Mouse (Mus musculus) left cerebral cortex, postnatal 14 days (tissue): ENCODE measurements around the gene Rbms2. TPM values are rescaled to one million over a fixed set of nuclear protein-coding genes. Genes with fewer than 3 reads are reported as not detected.

Experiments used
- DNase-seq, 2 experiments: peaks; one replicate each; pipeline ENCODE4 v3.0.0; 2021 to 2022; ENCODE audit warnings: low spot score in 2 of 2, mixed read lengths in 1 of 2
- intact Hi-C: fragments of 180-260 bp; cut with DNase I; formaldehyde crosslinking; loops from one replicate; pipeline ENCODE4 v1.15.1; 2025
- total RNA-seq, 2 experiments: library from RNA; stranded (reverse); gene quantifications; 2 replicates each; pipeline ENCODE4 v1.2.3; 2021

Gene Rbms2
- total RNA-seq, 2 experiments from 2014 or later = 9.2 to 10.8 TPM

- intact Hi-C loops = no loop called here
Measured at GRCm38 (mm10) chr10:128149592-128149991, 30.5 kb downstream of the Rbms2 start.

DNA sequence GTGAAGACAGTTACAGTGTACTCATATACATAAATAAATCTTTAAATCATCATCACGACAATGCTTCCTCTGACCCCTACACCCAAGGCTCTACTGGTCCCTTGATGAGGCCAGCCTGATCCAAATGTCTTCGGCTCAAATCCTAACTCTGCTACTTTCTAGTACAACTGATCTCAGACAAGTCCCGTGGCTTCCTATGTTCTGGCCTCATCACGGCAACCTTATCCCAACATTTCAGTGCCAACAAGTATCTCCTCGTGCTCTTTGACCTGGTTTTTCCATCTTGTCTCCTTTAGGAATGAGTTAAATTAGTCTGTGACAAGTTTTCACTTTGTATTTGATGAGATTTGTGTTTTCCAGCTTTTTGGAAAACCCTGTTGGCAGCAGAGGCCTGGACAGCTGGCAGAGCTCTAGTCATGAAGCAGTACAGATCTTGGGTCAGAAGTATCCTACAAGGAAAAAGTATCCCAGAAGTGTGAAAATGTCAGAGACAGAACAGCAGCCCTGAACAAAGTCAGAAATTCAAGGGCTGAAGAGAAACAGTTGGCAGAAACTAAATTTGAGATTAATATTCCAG lies 31.2 kb downstream of the Rbms2 start:
- DNase-seq = no peak
- intact Hi-C loops = no loop called here

More at GRCm38 (mm10) chr10:128149592-128149991, 30.5 kb downstream of the Rbms2 start:
- no peak for DNase-seq

DNA sequence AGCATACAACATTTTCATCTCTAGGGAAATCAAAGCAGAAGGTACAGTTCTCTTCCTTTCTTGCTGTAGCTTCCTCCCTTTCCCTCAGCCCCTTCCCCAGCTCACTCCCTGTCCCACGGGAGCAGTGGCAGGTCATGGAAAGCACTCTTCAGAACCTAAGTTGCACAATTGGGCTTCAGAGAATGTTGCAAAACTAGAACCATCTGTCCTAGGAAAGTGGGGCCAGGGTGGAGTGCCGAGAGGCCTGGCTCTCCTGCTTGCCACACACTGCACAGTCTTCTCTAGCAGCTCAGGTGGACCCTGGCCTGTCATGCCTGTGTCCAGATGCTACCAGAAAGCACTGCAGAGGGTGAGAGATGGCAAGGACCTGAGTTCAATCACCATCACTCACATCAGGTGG lies 35.1 kb downstream of the Rbms2 start:
- DNase-seq = no peak
- intact Hi-C loops = no loop called here

DNA sequence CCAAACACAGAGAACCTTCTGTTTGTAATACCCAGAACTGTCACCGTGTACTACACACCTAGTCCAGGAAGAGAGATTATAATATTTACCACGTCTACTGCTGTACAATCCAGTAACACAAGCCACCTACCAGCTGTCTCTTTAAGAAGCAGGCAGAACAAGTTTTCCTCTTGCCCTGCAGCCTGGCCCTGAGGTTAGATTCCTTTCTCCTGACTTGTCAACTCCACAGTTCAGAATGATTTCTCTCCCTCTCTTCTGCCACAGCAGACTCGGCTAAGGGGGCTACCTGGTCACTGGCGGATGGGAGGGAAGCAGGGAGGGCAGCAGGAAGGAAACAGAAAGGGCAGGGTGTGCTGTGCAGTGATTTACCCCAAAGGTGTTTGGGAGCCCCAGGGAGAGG lies 36.4 kb downstream of the Rbms2 start:
- intact Hi-C loops = no loop called here

GRCm38 (mm10) chr10:128142165-128142564 lies 37.9 kb downstream of the Rbms2 start:
- intact Hi-C loops = no loop called here
- DNase-seq = no peak

More for the DNA sequence above, 36.4 kb downstream of the Rbms2 start:
- DNase-seq = no peak

- DNase-seq = peak; percentile 46 to 57
- intact Hi-C loops = loop anchor here (2.0 kb wide), 1 partner anchor 46 kb away; no protein-coding TSS in a partner anchor
Measured at GRCm38 (mm10) chr10:128140236-128140952, 39.7 kb downstream of the Rbms2 start.

DNA sequence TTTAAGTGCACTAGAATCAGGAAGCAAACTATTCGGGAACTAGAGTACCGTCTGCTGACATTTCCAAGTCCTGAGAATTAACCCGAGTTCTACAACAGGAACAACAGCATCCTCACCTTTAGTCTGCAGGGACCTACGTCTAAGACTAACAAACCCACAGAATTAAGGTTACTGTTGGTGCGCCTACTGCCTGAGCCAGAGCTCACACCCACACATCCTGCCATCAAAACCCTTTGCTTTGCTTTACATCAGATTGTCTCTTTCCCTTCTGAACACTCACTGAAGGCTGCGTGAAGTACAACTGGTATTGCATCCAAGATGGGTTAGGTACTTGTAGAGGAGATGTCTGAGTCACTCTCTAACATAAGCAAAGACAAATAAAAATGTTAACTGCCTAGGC lies 44.7 kb downstream of the Rbms2 start:
- DNase-seq = peak in 1 of 2 experiments; percentile 38

DNA sequence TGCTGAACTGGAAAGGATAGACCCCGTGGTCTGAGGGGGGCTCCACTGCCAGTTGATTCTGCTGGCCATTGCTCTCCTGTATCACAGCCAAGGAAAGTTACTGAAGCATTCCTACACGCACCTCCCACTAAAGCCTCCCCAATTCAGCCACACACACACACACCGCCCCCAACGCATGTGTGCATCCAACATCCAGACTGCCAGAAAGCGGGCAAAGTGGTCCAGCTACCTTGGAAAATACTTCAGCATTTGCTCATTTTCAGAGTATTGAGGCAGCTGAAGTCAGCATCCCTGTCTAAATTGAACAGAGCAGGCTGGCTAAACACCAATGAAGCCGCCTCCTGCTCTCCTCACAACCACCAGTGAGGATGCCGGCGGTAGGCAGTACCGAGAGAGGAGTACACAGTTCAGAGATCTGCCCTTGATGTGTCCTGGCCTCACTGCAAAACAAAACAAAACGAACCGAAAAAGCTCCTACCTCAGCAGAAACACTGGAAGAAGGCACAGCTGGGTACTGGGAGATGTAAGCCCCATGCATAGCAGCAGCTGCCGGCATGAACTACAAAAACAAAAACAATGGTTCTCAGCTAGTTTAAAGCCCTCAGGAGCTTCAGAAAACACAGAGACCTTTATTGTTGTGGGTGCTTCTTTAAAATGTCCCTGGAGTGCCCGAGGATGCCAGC lies 46.3 kb downstream of the Rbms2 start:
- DNase-seq = peak; percentile 65
- intact Hi-C loops = loop anchor here (5.0 kb wide), 1 partner anchor 36 kb away; no protein-coding TSS in a partner anchor

More for the DNA sequence above, 44.7 kb downstream of the Rbms2 start:
- intact Hi-C loops = no loop called here

DNA sequence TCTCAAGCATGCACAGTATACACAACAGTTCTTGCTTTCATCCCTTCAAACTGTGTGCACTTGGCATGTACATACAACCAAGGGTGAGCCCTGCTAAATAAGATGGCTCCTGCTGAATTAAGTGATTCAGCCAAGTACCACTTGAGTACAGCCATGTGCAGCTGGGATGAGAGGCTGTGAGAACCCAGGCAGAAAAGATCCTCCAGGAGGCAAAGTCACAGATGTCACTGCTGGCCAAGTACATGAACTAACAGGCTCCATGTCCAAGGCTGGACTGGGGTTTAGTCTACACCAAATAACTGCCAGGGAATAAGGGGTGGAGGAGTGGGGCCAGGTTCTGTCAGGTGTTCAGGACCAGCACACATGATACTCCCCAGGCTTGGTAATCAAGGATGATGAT lies 48.3 kb downstream of the Rbms2 start:
- intact Hi-C loops = loop anchor here (5.0 kb wide), 1 partner anchor 35 kb away; no protein-coding TSS in a partner anchor

GRCm38 (mm10) chr10:128131297-128131696 lies 48.8 kb downstream of the Rbms2 start:
- intact Hi-C loops = loop anchor here (5.0 kb wide), 1 partner anchor 34 kb away; no protein-coding TSS in a partner anchor
- DNase-seq = no peak

More for the DNA sequence above, 48.3 kb downstream of the Rbms2 start:
- DNase-seq = no peak

DNA sequence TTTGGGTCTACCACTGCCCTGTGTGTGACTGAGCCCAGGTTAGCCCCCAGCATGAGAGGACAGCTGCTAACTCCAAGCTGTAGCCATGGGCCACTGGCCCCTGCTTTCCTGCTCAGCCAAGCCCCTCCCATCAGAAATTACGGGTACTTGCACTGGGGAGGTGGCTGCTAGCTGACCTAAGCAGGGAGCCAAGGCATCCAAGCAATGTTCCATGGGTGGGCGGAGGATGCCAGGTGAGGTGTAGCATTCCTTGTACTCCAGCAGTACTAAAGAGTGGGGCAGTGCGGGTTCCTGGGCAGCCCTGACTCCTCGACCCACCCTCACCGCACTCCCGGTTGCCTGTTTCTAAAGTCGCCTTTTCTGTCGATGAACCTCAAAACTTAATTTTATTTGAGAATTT lies 52.0 kb downstream of the Rbms2 start:
- intact Hi-C loops = no loop called here
- DNase-seq = no peak

- intact Hi-C loops = no loop called here
Measured at GRCm38 (mm10) chr10:128127497-128127896, 52.6 kb downstream of the Rbms2 start.

DNA sequence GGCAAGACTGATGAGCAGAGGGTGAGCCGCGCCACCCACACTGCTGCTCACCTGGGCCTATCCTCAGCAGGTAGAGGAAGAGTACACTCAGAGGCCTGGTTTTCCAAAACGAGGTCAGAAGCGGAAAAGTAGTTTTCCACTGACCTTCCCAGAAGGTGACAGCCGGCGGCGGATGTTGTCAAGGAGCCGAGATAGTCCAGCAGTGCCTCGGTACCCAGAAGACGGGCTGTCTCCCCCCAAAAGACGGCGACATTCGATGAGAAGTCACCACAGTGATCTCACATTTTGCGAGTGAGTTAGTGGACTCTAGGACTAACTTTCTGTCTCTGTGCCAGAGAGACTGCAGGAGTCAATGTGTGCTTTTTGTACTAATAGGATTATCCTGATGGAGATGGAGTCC lies 54.1 kb downstream of the Rbms2 start:
- DNase-seq = no peak
- intact Hi-C loops = no loop called here

More at GRCm38 (mm10) chr10:128127497-128127896, 52.6 kb downstream of the Rbms2 start:
- no peak for DNase-seq

GRCm38 (mm10) chr10:128124831-128125230 lies 55.3 kb downstream of the Rbms2 start:
- intact Hi-C loops = no loop called here
- DNase-seq = no peak

DNA sequence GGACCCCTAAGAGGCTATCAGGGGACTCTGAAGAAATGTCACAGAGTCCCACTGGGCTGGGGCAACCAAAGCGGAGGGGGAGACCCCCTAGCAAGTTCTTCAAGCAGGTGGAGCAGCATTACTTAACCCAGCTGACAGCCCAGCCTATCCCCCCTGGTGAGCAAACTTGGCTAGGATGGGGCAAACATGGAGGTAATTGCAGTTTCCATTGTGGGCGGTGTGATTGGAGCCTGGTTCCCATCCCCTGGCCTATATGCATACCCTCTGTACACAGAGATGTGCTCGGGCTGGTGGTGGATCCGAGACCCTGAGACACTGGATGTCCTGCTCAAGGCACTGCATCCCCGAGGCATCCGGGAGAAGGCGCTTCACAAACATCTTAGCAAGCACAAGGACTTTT lies 56.3 kb downstream of the Rbms2 start:
- DNase-seq = no peak
- intact Hi-C loops = no loop called here

DNA sequence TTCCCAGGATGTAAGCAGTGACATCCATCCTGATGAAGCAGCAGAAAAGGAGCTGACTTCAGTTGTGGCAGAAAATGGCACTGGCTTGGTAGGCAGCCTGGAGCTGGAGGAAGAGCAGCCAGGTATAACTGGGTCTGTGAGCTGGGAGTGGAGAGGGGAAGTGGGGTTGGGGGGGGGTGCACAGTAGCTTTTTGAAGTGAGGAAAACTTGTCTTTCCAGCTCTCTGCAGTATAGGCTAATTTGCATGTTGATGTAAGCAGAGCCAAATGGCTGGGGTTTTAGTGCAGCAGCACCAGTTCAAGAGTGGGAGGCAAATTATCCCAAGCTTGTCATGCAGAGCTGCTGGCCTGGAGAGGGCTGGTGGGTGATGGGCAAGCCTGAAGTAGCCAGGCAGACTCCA lies 68.9 kb downstream of the Rbms2 start:
- DNase-seq = no peak
- intact Hi-C loops = no loop called here

GRCm38 (mm10) chr10:128110103-128110761 lies 69.9 kb downstream of the Rbms2 start:
- DNase-seq = no peak
- intact Hi-C loops = no loop called here

GRCm38 (mm10) chr10:128097587-128097971 lies 82.5 kb downstream of the Rbms2 start:
- intact Hi-C loops = loop anchor here (5.0 kb wide), 2 partner anchors 35 to 80 kb away; no protein-coding TSS in a partner anchor

DNA sequence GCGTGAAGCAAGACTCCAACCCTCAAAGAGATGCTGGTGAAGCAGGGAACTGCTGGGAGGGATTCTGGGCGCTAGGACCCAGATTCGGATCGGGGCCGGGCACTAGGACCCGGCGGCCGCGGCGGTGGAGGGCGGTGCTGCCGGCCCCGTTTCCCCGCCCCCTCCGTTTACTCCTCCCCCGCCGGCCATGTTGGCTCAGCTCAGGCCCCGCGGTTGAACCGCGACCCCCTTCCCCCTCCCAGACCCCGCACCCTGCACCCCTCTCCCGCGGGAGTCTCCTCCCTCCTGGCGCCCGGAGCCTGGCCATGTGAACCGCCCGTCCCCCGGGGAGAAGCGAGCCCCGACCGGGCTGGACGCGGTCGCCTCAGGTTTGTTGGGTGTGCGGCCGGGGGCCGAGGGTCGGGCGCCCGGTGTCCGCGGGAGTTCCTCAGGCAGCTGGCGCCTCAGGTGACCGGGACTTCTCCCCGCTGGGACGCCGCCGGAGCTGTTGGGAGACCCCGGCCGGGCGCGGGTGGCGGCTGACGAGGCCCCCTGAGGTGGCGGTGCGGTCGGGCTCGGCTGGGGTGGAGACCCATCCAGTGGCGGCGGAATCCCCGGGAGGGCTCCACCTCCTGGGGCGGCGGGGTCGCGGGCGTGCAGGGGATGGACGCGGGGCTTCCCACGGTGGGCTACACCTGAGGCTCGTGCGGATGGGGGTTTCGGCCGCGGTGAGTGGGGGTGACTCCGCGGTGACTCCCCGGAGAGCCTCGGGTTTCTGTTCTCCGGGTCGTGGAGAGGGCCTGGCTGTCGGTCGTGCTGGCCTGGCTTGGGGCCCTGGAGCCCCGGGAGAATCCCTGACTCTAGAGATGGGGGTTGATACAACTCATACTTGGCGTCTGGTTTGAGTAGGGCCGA lies 83.2 kb downstream of the Rbms2 start:
- intact Hi-C loops = loop anchor here (5.0 kb wide), 2 partner anchors 35 to 80 kb away; no protein-coding TSS in a partner anchor
- DNase-seq = peak; percentile 81 to 85

More at GRCm38 (mm10) chr10:128097587-128097971, 82.5 kb downstream of the Rbms2 start:
- DNase-seq = peak; percentile 47 to 62
